Mouse (Mus musculus) heart, postnatal 0 days (tissue): ENCODE results near the gene Gm19402. TPM values are rescaled to one million over a fixed set of nuclear protein-coding genes. Genes with fewer than 3 reads are reported as not detected.

Experiments used
- ATAC-seq: fragments of 200-750 bp; cut with Nextera tagmentation; 2 replicates; pipeline ENCODE4 v1.8.0; 2017; ENCODE audit warnings: low read depth, moderate number of reproducible peaks, moderate library complexity; ENCODE audit not compliant: insufficient read depth
- DNase-seq: peaks from one replicate; pipeline ENCODE4 v3.0.0-alpha.2; 2016; ENCODE audit warnings: low spot score
- H3K27ac ChIP-seq: fragments of 300-500 bp; sonication (generic); 2 replicates; pipeline ENCODE4 v1.5.1; 2014; ENCODE audit warnings: low read depth, mild to moderate bottlenecking
- H3K27me3 ChIP-seq: fragments of 300-500 bp; sonication (generic); 2 replicates; pipeline ENCODE4 v1.6.1; 2014; ENCODE audit warnings: low read length, mixed read lengths; ENCODE audit not compliant: control insufficient read depth, insufficient read depth
- H3K36me3 ChIP-seq: fragments of 300-500 bp; sonication (generic); replicated peaks from 2 replicates; pipeline ENCODE4 v1.6.1; 2014; ENCODE audit warnings: low read length, mixed read lengths; ENCODE audit not compliant: control insufficient read depth, insufficient read depth
- H3K4me1 ChIP-seq: fragments of 300-500 bp; sonication (generic); 2 replicates; pipeline ENCODE4 v1.6.1; 2014; ENCODE audit warnings: antibody characterized with exemption; ENCODE audit not compliant: control insufficient read depth, insufficient read depth
- H3K4me2 ChIP-seq: fragments of 300-500 bp; sonication (generic); 2 replicates; pipeline ENCODE4 v1.6.1; 2014; ENCODE audit warnings: low read depth, mild to moderate bottlenecking, low read length, moderate library complexity
- H3K4me3 ChIP-seq: fragments of 300-500 bp; sonication (generic); 2 replicates; pipeline ENCODE4 v1.5.1; 2014; ENCODE audit warnings: low read depth, low read length
- H3K9ac ChIP-seq: fragments of 300-500 bp; sonication (generic); replicated peaks from 2 replicates; pipeline ENCODE4 v1.6.1; 2014; ENCODE audit warnings: low read depth, low read length, mixed read lengths
- H3K9me3 ChIP-seq: fragments of 300-500 bp; sonication (generic); replicated peaks from 2 replicates; pipeline ENCODE4 v1.6.1; 2016; ENCODE audit warnings: low read length; ENCODE audit not compliant: control insufficient read depth
- CTCF ChIP-seq: IDR thresholded peaks from 2 replicates; pipeline ENCODE4 v1.5.1; 2016; ENCODE audit warnings: antibody characterized with exemption, control low read depth, low read depth
- EP300 ChIP-seq: IDR thresholded peaks from 2 replicates; pipeline ENCODE4 v1.6.1; 2016; ENCODE audit warnings: antibody characterized with exemption, low read depth
- WGBS: fragments of 180-500 bp; shearing (Covaris S2); extraction: QIAGEN DNeasy Blood & Tissue Kit; methylation state at CpG from one replicate; pipeline ENCODE4 v1.1.7; 2014; 5-methylcytosine and 5-hydroxymethylcytosine counted together
- polyA plus RNA-seq: library from polyadenylated mRNA; unstranded; fragments of >200 nt; fragmentation: Nextera tagmentation; extraction: Ambion mirVana; gene quantifications from 2 replicates; pipeline ENCODE4 v1.2.1, GENCODE M21; 2015
- total RNA-seq: library from RNA; depleted of rRNA; stranded (reverse); fragments of >200 nt; gene quantifications from 2 replicates; pipeline ENCODE4 v1.2.3, GENCODE M21; 2014; ENCODE audit warnings: low replicate concordance

Gene Gm19402
- total and polyA plus RNA-seq, 2 experiments from 2014 or later, result not detected

GRCm38 (mm10) chr10:77677562-77677961 lies 13.0 kb downstream of the Gm19402 start:
- H3K27ac ChIP-seq, result no peak overlapping the region
- WGBS, result 0% methylated on average over 28 of the region's 35 CpGs
- peak overlapping the region; percentile 39; the same call in 1 of the 2 replicates for H3K4me2 ChIP-seq
- no peaks in the 10 kb centered on the region for H3K36me3 ChIP-seq
- no peak for ATAC-seq
- no peak for DNase-seq
- TF ChIP-seq EP300, result no peak
- TF ChIP-seq CTCF, result no peak
- no peaks in the 10 kb centered on the region for H3K4me1 ChIP-seq
- peaks cover 36% of the 10 kb centered on the region for H3K27me3 ChIP-seq
- no peak overlapping the region for H3K9ac ChIP-seq
- H3K9me3 ChIP-seq, result no peaks in the 10 kb centered on the region
- peak overlapping the region; percentile 18 for H3K4me3 ChIP-seq

GRCm38 (mm10) chr10:77673765-77674164 lies 16.8 kb downstream of the Gm19402 start:
- no peak for ATAC-seq
- Histone ChIP-seq H3K36me3 (no peaks in the 10 kb centered on the region), H3K9me3 (no peaks in the 10 kb centered on the region), H3K9ac (no peak overlapping the region), H3K4me2 (no peak overlapping the region), H3K4me1 (no peaks in the 10 kb centered on the region), H3K4me3 (no peak overlapping the region), H3K27ac (no peak overlapping the region), H3K27me3 (peaks cover 33% of the 10 kb centered on the region)
- TF ChIP-seq EP300 (no peak), CTCF (no peak)
- no peak for DNase-seq
- WGBS, result 50% methylated on average over 13 of the region's 13 CpGs

GRCm38 (mm10) chr10:77671519-77671918 lies 19.0 kb downstream of the Gm19402 start:
- ATAC-seq (no peak), DNase-seq (no peak)
- H3K4me2 ChIP-seq, result no peak overlapping the region
- H3K36me3 ChIP-seq, result no peaks in the 10 kb centered on the region
- no peaks in the 10 kb centered on the region for H3K4me1 ChIP-seq
- WGBS, result 13% methylated on average over 4 of the region's 4 CpGs
- no peak overlapping the region for H3K4me3 ChIP-seq
- no peaks in the 10 kb centered on the region for H3K9me3 ChIP-seq
- H3K9ac ChIP-seq, result no peak overlapping the region
- peaks cover 11% of the 10 kb centered on the region; the same call in 1 of the 2 replicates for H3K27me3 ChIP-seq
- no peak overlapping the region for H3K27ac ChIP-seq
- no peak for TF ChIP-seq CTCF
- TF ChIP-seq EP300, result no peak

- no peak for DNase-seq
- peaks cover 11% of the 10 kb centered on the region; the same call in 1 of the 2 replicates for H3K27me3 ChIP-seq
- no peaks in the 10 kb centered on the region for H3K4me1 ChIP-seq
- no peaks in the 10 kb centered on the region for H3K9me3 ChIP-seq
- no peak overlapping the region for H3K4me3 ChIP-seq
- no peak for ATAC-seq
- H3K9ac ChIP-seq, result no peak overlapping the region
- 81% methylated on average over 4 of the region's 4 CpGs for WGBS
- H3K4me2 ChIP-seq, result no peak overlapping the region
- no peak overlapping the region for H3K27ac ChIP-seq
- TF ChIP-seq CTCF, result no peak
- no peak for TF ChIP-seq EP300
- H3K36me3 ChIP-seq, result no peaks in the 10 kb centered on the region
These were observed 19.8 kb downstream of the Gm19402 start for GRCm38 (mm10) chr10:77670710-77671109.

- 59% methylated on average over 4 of the region's 4 CpGs for WGBS
- TF ChIP-seq CTCF (no peak), EP300 (no peak)
- Histone ChIP-seq H3K4me3 (no peak overlapping the region), H3K9ac (no peak overlapping the region), H3K9me3 (no peaks in the 10 kb centered on the region), H3K4me1 (no peaks in the 10 kb centered on the region), H3K4me2 (no peak overlapping the region), H3K36me3 (no peaks in the 10 kb centered on the region), H3K27ac (no peak overlapping the region), H3K27me3 (no peaks in the 10 kb centered on the region)
- ATAC-seq, result no peak
- no peak for DNase-seq
These were observed 23.2 kb downstream of the Gm19402 start for GRCm38 (mm10) chr10:77667402-77667801.

GRCm38 (mm10) chr10:77666342-77666741 lies 24.2 kb downstream of the Gm19402 start:
- DNase-seq, result no peak
- no peaks in the 10 kb centered on the region for H3K4me1 ChIP-seq
- peak; percentile 36; the same call in 1 of the 2 replicates for ATAC-seq
- TF ChIP-seq EP300 (no peak), CTCF (no peak)
- WGBS, result 70% methylated on average over 8 of the region's 8 CpGs
- H3K4me2 ChIP-seq, result no peak overlapping the region
- no peaks in the 10 kb centered on the region for H3K27me3 ChIP-seq
- no peak overlapping the region for H3K27ac ChIP-seq
- no peak overlapping the region for H3K9ac ChIP-seq
- no peak overlapping the region for H3K4me3 ChIP-seq
- no peaks in the 10 kb centered on the region for H3K9me3 ChIP-seq
- no peaks in the 10 kb centered on the region for H3K36me3 ChIP-seq
